15 mouse cellular contexts compared by ENCODE assay signal in the genomic region with DNA sequence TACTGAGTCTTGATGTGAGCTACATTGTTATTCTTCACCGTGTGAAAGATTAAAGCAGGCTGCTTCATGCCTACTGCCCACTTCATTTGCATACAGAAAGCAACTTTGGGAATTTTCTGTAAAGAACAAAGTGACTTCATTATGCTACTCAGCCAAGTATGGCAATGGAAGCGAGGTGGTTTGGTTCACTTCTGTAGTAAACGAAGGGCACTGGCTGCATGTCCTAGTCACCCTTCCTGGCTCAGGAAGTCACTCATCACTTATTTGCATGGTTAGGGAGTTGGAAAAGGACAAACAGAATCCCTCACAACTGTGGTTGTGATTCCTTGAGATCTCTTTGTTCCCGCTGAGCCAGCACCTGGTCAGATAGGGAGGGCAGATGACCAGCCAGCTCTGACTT.
"Had no signal": no experiment of that assay in that cellular context is flagged by ENCODE, and none has a peak within 500 bp of the region (broad histone marks: within the 10 kb centered on the region; RNA-seq: fewer than 3 reads in every experiment).

No protein-coding gene starts in this region.

- H3K4me2 ChIP-seq: limb, embryonic 15.5 days; liver, embryonic 13.5 days; lung, embryonic 15.5 days; midbrain, embryonic 15.5 days; stomach, embryonic 15.5 days had no signal

- DNase-seq: layer of hippocampus, adult 9-11 months; layer of hippocampus, postnatal 36 days; liver, embryonic 13.5 days; liver, postnatal 0 days; lung, postnatal 36 days; right cerebral cortex, postnatal 14 days; thymus, adult 2 months; thymus, postnatal 25 days had no signal

- H3K9ac ChIP-seq: limb, embryonic 15.5 days; liver, embryonic 13.5 days; liver, postnatal 0 days; lung, embryonic 15.5 days; midbrain, embryonic 15.5 days; stomach, embryonic 15.5 days had no signal

- H3K9me3 ChIP-seq: limb, embryonic 15.5 days; liver, embryonic 13.5 days; lung, embryonic 15.5 days; midbrain, embryonic 15.5 days; stomach, embryonic 15.5 days had no signal

- H3K4me3 ChIP-seq: limb, embryonic 15.5 days; liver, embryonic 13.5 days; lung, embryonic 15.5 days; midbrain, embryonic 15.5 days; stomach, embryonic 15.5 days had no signal

- H3K27me3 ChIP-seq: limb, embryonic 15.5 days; liver, embryonic 13.5 days; lung, embryonic 15.5 days; midbrain, embryonic 15.5 days; stomach, embryonic 15.5 days had no signal

- ATAC-seq: hindbrain, embryonic 16.5 days; inflammation-experienced regulatory T-cells, adult 6 months; intestine, postnatal 0 days; liver, postnatal 0 days; midbrain, embryonic 15.5 days had no signal

- H3K27ac ChIP-seq: limb, embryonic 15.5 days; lung, embryonic 15.5 days; midbrain, embryonic 15.5 days; stomach, embryonic 15.5 days had no signal

- H3K36me3 ChIP-seq: liver, embryonic 13.5 days; lung, embryonic 15.5 days; stomach, embryonic 15.5 days had no signal
